Mouse (Mus musculus) olfactory bulb, adult 2 months (tissue): Measurements from ENCODE around the gene D17H6S53E. TPM values are rescaled to one million over a fixed set of nuclear protein-coding genes. Genes with fewer than 3 reads are reported as not detected.

Experiments
- H3K27ac ChIP-seq: fragments of 200-500 bp; 2 replicates; pipeline ENCODE4 v1.5.1; 2012; ENCODE audit warnings: low read depth, low read length; ENCODE audit not compliant: insufficient read depth
- H3K4me1 ChIP-seq: fragments of 200-500 bp; 2 replicates; pipeline ENCODE4 v1.6.1; 2012; ENCODE audit warnings: low read length; ENCODE audit not compliant: control insufficient read depth, insufficient read depth
- H3K4me3 ChIP-seq: fragments of 200-500 bp; 2 replicates; pipeline ENCODE4 v1.5.1; 2012; ENCODE audit warnings: mild to moderate bottlenecking, low read depth, low read length, moderate library complexity; ENCODE audit not compliant: insufficient read depth
- CTCF ChIP-seq: fragments of 200-500 bp; IDR thresholded peaks from 2 replicates; pipeline ENCODE4 v1.5.1; 2012; ENCODE audit warnings: low read depth, mild to moderate bottlenecking, low read length, moderate library complexity; ENCODE audit not compliant: insufficient read depth
- POLR2A ChIP-seq: fragments of 200-500 bp; IDR thresholded peaks from 2 replicates; pipeline ENCODE4 v1.6.1; 2012; ENCODE audit warnings: mild to moderate bottlenecking, low read depth, low read length, moderate library complexity; ENCODE audit not compliant: insufficient read depth
- WGBS: fragments of 180-500 bp; shearing (Covaris S2); methylation state at CpG from one replicate; pipeline ENCODE4 v1.1.7; 2018; 5-methylcytosine and 5-hydroxymethylcytosine counted together
- polyA plus RNA-seq: library from polyadenylated mRNA; stranded (reverse); fragments of >200 nt; gene quantifications from 2 replicates; pipeline ENCODE4 v1.2.4, GENCODE M21; 2012; ENCODE audit warnings: low replicate concordance; ENCODE audit not compliant: missing spikeins, insufficient read depth, insufficient read length

The D17H6S53E gene
- polyA plus RNA-seq, 1 experiment: not detected

DNA sequence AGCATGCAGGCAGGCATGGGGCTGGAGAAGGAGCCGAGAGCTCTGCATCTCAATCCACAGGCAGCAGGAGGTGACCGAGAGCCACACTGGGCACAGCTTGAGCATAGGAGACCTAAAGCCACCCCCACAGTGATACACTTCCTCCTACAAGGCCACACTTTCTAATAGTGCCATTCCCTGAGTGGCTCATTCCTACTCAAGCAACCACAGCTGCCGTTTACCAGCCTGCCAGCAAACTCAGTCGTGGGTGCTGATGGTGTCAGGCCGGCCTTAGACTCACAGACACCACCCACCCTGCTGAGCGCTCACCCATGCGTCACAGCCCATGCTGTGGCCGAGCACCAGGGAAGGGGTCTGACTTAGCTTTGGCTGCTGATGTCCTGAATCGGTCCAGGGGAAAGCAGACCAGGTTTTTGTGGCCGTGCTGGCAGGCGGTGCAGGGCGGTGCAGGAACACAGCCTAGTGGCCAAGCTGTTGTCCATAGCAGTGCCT, 29.0 kb upstream of the D17H6S53E start:
- no peak overlapping the region for H3K27ac ChIP-seq

DNA sequence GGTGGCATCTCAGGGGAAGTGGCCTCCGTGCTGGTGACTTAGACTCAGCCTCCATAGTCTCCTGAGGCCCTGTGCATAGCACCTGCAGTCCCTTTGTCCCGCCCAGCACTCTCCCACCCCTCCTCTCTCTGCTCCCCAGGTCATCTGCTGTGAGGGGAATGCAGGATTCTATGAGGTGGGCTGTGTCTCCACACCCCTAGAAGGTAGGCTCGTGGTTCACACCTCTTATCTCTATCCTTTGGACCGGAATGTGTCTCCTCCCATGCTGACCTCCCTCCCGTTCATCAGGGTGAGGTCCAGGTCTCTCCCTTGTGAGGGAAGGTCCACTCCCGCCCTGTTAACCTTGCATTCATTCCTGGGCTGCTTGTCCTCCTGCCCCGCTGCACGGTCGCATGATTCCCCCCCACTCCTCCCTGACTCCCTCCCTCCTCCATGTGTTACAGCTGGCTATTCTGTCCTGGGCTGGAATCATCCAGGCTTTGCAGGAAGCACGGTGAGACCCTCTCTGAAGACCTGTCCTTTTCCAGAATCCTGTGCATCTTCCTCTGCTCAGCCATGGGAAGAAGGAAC, 25.9 kb upstream of the D17H6S53E start:
- 80% methylated on average over 10 of the region's 10 CpGs for WGBS
- TF ChIP-seq CTCF (no peak), POLR2A (no peak)
- H3K4me1 ChIP-seq: peaks cover 16% of the 10 kb centered on the region; the same call in 1 of the 2 replicates

More for the DNA sequence above, 29.0 kb upstream of the D17H6S53E start:
- 60% methylated on average over 12 of the region's 12 CpGs for WGBS
- no peak for TF ChIP-seq POLR2A
- Histone ChIP-seq H3K4me3 (no peak overlapping the region), H3K4me1 (peaks cover 19% of the 10 kb centered on the region; the same call in 1 of the 2 replicates)

DNA sequence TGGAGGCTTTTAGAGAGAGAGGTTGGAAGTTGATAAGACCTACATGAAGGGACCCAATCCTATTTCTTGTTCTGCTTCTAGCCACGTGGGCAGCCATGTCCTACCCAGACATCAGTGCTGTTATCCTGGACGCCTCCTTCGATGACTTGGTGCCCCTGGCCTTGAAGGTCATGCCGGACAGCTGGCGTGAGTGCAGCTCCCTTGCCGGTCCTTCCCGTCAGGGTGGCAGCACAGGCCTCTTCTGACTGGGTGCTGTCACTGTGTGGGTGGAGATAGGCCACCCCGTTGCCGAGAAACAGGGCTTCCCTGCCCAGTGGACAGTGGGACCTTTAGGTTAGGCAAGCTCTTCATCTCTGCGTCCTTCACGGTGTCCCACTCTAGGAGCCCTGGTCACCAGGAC, 25.0 kb upstream of the D17H6S53E start:
- Histone ChIP-seq H3K27ac (no peak overlapping the region), H3K4me1 (peaks cover 16% of the 10 kb centered on the region), H3K4me3 (no peak overlapping the region)
- 87% methylated on average over 11 of the region's 11 CpGs for WGBS
- no peak for TF ChIP-seq POLR2A
- TF ChIP-seq CTCF: no peak

More for the DNA sequence above, 25.9 kb upstream of the D17H6S53E start:
- H3K27ac ChIP-seq: no peak overlapping the region
- no peak overlapping the region for H3K4me3 ChIP-seq

DNA sequence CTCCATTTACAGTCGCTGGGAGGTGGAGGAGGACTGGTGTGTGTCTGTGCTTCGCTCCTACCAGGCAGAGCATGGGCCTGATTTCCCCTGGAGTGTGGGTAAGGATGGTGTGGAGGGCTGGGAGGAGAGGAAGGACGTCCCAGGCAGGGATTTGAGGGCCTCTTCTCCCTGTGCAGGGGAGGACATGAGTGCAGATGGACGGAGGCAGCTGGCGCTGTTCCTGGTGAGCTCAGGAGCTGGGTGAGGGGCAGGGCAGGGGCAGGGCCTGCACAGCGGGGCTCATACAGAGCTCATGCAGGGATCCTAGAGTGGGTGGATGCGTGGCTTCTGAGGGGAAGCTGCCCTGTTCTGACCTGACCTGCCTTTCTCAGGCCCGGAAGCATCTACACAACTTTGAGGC, 23.9 kb upstream of the D17H6S53E start:
- TF ChIP-seq POLR2A: no peak
- no peak for TF ChIP-seq CTCF
- WGBS: 69% methylated on average over 8 of the region's 8 CpGs
- H3K27ac ChIP-seq: no peak overlapping the region
- no peak overlapping the region for H3K4me3 ChIP-seq
- peaks cover 4% of the 10 kb centered on the region for H3K4me1 ChIP-seq

DNA sequence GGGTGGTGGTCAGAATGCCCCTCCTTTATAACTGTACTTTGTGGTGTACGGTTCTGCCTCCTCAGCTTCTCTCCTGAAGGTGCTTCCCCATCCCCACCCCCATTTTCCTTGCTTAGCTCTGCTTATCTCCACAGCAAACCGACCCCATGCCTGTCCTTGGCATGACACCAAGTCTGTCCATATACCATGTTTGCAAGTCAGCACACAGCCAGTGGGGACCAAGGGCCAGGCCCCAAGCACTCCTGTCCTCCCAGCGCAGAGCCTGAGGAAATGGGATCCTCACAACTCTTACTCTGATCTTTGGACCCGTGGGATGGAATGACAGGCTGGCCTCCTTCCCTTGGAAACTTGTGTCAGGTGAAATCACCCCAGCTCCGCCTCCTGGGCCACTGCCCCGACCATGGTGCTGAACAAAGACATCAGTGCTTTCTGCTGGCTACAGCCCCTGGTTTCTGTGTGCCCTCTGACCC, 22.9 kb upstream of the D17H6S53E start:
- H3K27ac ChIP-seq: no peak overlapping the region
- no peak for TF ChIP-seq POLR2A
- no peak for TF ChIP-seq CTCF
- WGBS: 76% methylated on average over 6 of the region's 6 CpGs
- peaks cover 2% of the 10 kb centered on the region; the same call in 1 of the 2 replicates for H3K4me1 ChIP-seq
- no peak overlapping the region for H3K4me3 ChIP-seq

DNA sequence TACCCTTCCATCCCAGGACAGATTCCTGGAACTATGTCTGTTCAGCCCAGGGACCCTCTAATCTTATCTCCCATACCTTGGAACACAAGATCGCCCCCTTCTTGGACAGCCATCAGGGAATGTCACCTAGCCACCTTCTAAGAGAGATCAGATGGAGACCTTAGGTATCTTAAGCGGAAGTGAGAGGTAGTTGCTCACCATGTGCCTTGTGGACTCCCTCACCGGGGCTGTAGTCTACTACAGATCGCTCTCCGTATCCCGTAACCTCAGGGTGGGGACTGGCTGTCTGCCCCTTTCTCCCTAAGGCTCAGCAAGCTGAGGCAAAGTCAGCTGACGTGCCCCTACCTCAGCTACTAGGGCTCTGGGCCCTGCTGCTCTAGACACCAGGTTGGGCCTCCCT, 22.1 kb upstream of the D17H6S53E start:
- peaks cover 2% of the 10 kb centered on the region; the same call in 1 of the 2 replicates for H3K4me1 ChIP-seq
- no peak for TF ChIP-seq POLR2A
- no peak for TF ChIP-seq CTCF
- H3K4me3 ChIP-seq: no peak overlapping the region
- H3K27ac ChIP-seq: no peak overlapping the region
- WGBS: 88% methylated on average over 7 of the region's 7 CpGs

DNA sequence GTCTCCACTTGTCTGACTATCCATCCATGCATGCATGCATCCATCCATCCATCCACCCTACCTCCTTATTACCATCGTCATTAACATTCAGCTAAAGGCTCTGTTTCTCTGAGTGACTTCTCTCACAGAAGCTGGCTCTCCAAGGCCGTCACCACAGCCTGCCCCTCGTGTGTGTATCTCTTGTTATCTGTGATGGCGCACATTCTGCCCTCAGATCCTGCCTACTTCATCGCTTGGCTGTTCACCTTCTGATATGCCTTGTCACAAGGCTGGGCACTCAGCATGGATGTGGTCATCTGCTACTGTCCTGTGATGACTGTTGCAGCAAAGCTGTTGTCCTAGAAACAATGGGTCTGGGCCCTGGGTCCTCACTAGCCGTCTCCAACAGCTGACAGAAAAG, 21.4 kb upstream of the D17H6S53E start:
- 74% methylated on average over 6 of the region's 6 CpGs for WGBS
- no peak overlapping the region for H3K27ac ChIP-seq
- TF ChIP-seq POLR2A: no peak
- no peak for TF ChIP-seq CTCF
- H3K4me3 ChIP-seq: no peak overlapping the region
- peaks cover 2% of the 10 kb centered on the region; the same call in 1 of the 2 replicates for H3K4me1 ChIP-seq

DNA sequence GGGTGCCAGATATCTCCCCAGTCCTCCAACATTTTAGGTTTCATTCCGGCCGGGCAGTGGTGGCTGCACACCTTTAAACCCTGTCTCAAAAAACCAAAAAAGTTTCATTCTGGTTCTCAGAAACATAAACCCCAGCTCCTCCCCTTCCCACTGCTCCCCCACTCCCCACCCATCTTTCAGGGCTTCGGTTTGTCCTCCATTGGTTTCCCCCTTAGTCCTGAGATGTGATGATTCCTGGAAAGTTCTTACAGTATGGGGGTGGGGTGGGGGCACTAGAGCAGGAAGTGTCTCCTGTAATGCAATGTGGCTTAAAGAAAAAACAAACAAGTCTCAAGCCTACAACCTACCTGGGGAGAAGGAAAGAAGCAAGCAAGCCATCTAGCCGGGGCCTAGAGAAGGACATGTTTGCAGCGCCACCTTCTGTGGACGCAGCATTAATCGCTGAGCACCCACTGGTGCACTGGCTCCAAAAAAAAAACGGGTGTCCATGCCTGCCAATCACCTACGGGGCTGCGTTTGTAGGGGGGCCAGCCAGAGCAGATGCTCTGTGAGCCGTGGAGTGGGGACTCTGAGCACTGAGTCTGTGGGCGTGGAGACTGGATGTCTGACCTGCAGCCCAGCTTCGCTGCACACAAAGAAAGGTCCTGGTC, 20.3 kb upstream of the D17H6S53E start:
- WGBS: 25% methylated on average over 13 of the region's 13 CpGs
- TF ChIP-seq CTCF (0 out of 2 replicates have a peak, but pooled peaks have one; percentile 11), POLR2A (no peak)
- no peak overlapping the region for H3K27ac ChIP-seq
- peaks cover 2% of the 10 kb centered on the region; the same call in 1 of the 2 replicates for H3K4me1 ChIP-seq
- H3K4me3 ChIP-seq: no peak overlapping the region

DNA sequence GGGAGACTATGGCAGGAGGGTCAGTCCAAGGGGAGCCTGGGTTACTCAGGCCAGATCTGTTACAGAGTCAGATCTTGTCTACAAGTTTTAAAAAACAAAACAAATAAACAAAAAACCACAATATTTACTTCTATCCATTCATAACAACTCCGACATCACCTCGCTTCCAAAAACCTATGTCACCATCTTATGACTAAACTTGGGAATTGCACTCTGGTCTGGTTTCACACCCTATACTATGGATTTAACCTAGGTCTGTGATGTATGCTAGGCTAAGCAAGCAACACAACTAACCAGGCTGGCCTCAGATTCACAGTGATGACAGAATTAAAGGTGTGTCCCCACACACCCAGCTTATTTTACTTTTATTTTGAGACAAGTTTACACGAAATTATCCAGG, 19.7 kb upstream of the D17H6S53E start:
- WGBS: 60% methylated on average over 3 of the region's 3 CpGs
- no peak for TF ChIP-seq CTCF
- no peak for TF ChIP-seq POLR2A
- no peak overlapping the region for H3K4me3 ChIP-seq
- H3K4me1 ChIP-seq: peaks cover 2% of the 10 kb centered on the region; the same call in 1 of the 2 replicates
- H3K27ac ChIP-seq: no peak overlapping the region
